25 mouse cellular contexts compared by ENCODE assay signal in genomic region chr10:28311369-28311768, GRCm38 (mm10).
DNase-seq lines count a peak whose midpoint lies in the region; ATAC-seq and TF ChIP-seq lines count a peak whose summit lies in the region.
"Had no signal": no experiment of that assay in that cellular context is flagged by ENCODE, and none has a peak within 500 bp of the region (broad histone marks: within the 10 kb centered on the region; RNA-seq: fewer than 3 reads in every experiment).

No protein-coding gene starts in this region.

- H3K27ac ChIP-seq in kidney, embryonic 14.5 days (ENCODE audit: low read depth, low read length), result no peak overlapping the region
- H3K27ac ChIP-seq in kidney, postnatal 0 days, result no peak overlapping the region
- H3K27ac ChIP-seq: embryonic facial prominence, embryonic 12.5 days; forebrain, embryonic 13.5 days; hindbrain, embryonic 15.5 days; layer of hippocampus, adult 2 months; liver, embryonic 13.5 days; neural tube, embryonic 12.5 days had no signal

- H3K4me3 ChIP-seq in kidney, embryonic 14.5 days (ENCODE audit: low read length), result no peak overlapping the region
- H3K4me3 ChIP-seq in kidney, postnatal 0 days (replicated peaks; ENCODE audit: low read depth, low read length), result no peak overlapping the region
- H3K4me3 ChIP-seq: embryonic facial prominence, embryonic 12.5 days; erythroblast, embryonic 14.5 days; forebrain, embryonic 13.5 days; hindbrain, embryonic 15.5 days; layer of hippocampus, adult 2 months; liver, embryonic 13.5 days; megakaryocyte, embryonic 14.5 days; neural tube, embryonic 12.5 days had no signal

- H3K9ac ChIP-seq in kidney, embryonic 14.5 days (ENCODE audit: low read depth, low read length), result no peak overlapping the region
- H3K9ac ChIP-seq in kidney, postnatal 0 days (ENCODE audit: low read depth, low read length), result no peak overlapping the region
- H3K9ac ChIP-seq: embryonic facial prominence, embryonic 12.5 days; forebrain, embryonic 13.5 days; hindbrain, embryonic 15.5 days; liver, embryonic 13.5 days; neural tube, embryonic 12.5 days had no signal

- DNase-seq in kidney, adult 18-20 months, result no peak
- peak; percentile 30 for DNase-seq in embryo, embryonic 9.5 days (ENCODE audit: extremely low spot score)
- DNase-seq in kidney, postnatal 0 days (ENCODE audit: low spot score), result peak; percentile 44
- DNase-seq in mesoderm, embryonic 11.5 days (ENCODE audit: low read depth, low spot score), result peak; percentile 49
- DNase-seq in right cerebral cortex, postnatal 4 days, result no peak
- no peak for DNase-seq in layer of hippocampus, adult 9-10 months (ENCODE audit: low spot score)
- DNase-seq in adrenal gland, adult 8-10 months, result no peak
- DNase-seq: cerebellum, adult 11-12 months; cerebellum, postnatal 14 days; liver, embryonic 13.5 days; lung, adult 2 months; midbrain, embryonic 14.5 days; retina, postnatal 1 day; right cerebral cortex, postnatal 25 days; thymus, adult 2 months had no signal

- 0 out of 2 replicates have a peak, but pooled peaks cover 4% of the 10 kb centered on the region for H3K4me1 ChIP-seq in kidney, embryonic 14.5 days (ENCODE audit: control insufficient read depth, insufficient read depth, low read length)
- H3K4me1 ChIP-seq in kidney, postnatal 0 days (replicated peaks; ENCODE audit: insufficient read depth, low read length), result no peaks in the 10 kb centered on the region
- H3K4me1 ChIP-seq: hindbrain, embryonic 15.5 days; liver, embryonic 13.5 days; megakaryocyte, embryonic 14.5 days; neural tube, embryonic 12.5 days had no signal

- H3K27me3 ChIP-seq in kidney, embryonic 14.5 days (ENCODE audit: control insufficient read depth, insufficient read depth, low read length), result no peaks in the 10 kb centered on the region
- H3K27me3 ChIP-seq in kidney, postnatal 0 days (ENCODE audit: insufficient read depth, low read length), result no peaks in the 10 kb centered on the region
- H3K27me3 ChIP-seq: embryonic facial prominence, embryonic 12.5 days; forebrain, embryonic 13.5 days; hindbrain, embryonic 15.5 days; liver, embryonic 13.5 days; megakaryocyte, embryonic 14.5 days; neural tube, embryonic 12.5 days; Patski had no signal

- WGBS in kidney, embryonic 14.5 days, result 19% methylated on average over 1 of the region's 1 CpGs
- WGBS in kidney, postnatal 0 days, result 21% methylated on average over 1 of the region's 1 CpGs

- no peak for TF ChIP-seq CTCF in kidney, postnatal 0 days (IDR thresholded peaks at IDR 0.05; ENCODE audit: low read depth)

- H3K4me2 ChIP-seq in kidney, embryonic 14.5 days (replicated peaks; ENCODE audit: low read depth, low read length), result no peak overlapping the region
- H3K4me2 ChIP-seq in kidney, postnatal 0 days (ENCODE audit: low read length), result no peak overlapping the region
- H3K4me2 ChIP-seq: embryonic facial prominence, embryonic 12.5 days; forebrain, embryonic 13.5 days; heart, embryonic 11.5 days; hindbrain, embryonic 15.5 days; liver, embryonic 13.5 days; neural tube, embryonic 12.5 days had no signal

- ATAC-seq in kidney, embryonic 14.5 days (ENCODE audit: low FRiP score, low TSS enrichment), result peak; percentile 93
- peak; percentile 49; the same call in 1 of the 2 replicates for ATAC-seq in kidney, postnatal 0 days (replicated peaks; ENCODE audit: low FRiP score, low read depth)
- ATAC-seq: forebrain, embryonic 13.5 days; Patski had no signal

- no peaks in the 10 kb centered on the region for H3K36me3 ChIP-seq in kidney, embryonic 14.5 days (ENCODE audit: control insufficient read depth, insufficient read depth, low read length)
- no peaks in the 10 kb centered on the region for H3K36me3 ChIP-seq in kidney, postnatal 0 days (ENCODE audit: insufficient read depth, low read length)
- H3K36me3 ChIP-seq: embryonic facial prominence, embryonic 12.5 days; hindbrain, embryonic 15.5 days; liver, embryonic 13.5 days; neural tube, embryonic 12.5 days had no signal

- H3K9me3 ChIP-seq in kidney, embryonic 14.5 days (ENCODE audit: control insufficient read depth, low read length), result no peaks in the 10 kb centered on the region
- no peaks in the 10 kb centered on the region for H3K9me3 ChIP-seq in kidney, postnatal 0 days (replicated peaks; ENCODE audit: low read length)
- H3K9me3 ChIP-seq: embryonic facial prominence, embryonic 12.5 days; forebrain, embryonic 13.5 days; hindbrain, embryonic 15.5 days; liver, embryonic 13.5 days; megakaryocyte, embryonic 14.5 days; neural tube, embryonic 12.5 days had no signal

Comparison
In these comparisons a context has a peak if more than half of its experiments do, and no peak if none do; other contexts are left out.
1. DNase-seq: peak in embryo, embryonic 9.5 days (single experiment), kidney, postnatal 0 days (single experiment) and mesoderm, embryonic 11.5 days (single experiment); none in kidney, adult 18-20 months (single experiment), right cerebral cortex, postnatal 4 days (single experiment), layer of hippocampus, adult 9-10 months (single experiment) and adrenal gland, adult 8-10 months (single experiment).